Mouse (Mus musculus) brain, embryonic 14.5 days (tissue): Measurements from ENCODE around the gene Gm30083. TPM values are rescaled to one million over a fixed set of nuclear protein-coding genes. Genes with fewer than 3 reads are reported as not detected.
A peak's percentile ranks its signal among the peaks of the same experiment; 100 is the strongest.

Experiments
- DNase-seq: peaks from one replicate; pipeline ENCODE4 v3.0.0-alpha.2; 2011; ENCODE audit warnings: low read depth
- CTCF ChIP-seq: fragments of 200-500 bp; IDR thresholded peaks from 2 replicates; pipeline ENCODE4 v1.5.1; 2012; ENCODE audit warnings: inconsistent platforms, mild to moderate bottlenecking, moderate library complexity, borderline replicate concordance; ENCODE audit not compliant: insufficient read depth, insufficient read length; ENCODE audit errors: extremely low read depth
- POLR2A ChIP-seq: fragments of 200-500 bp; IDR thresholded peaks from 2 replicates; pipeline ENCODE4 v1.6.1; 2012; ENCODE audit warnings: mild to moderate bottlenecking, inconsistent platforms, borderline replicate concordance; ENCODE audit not compliant: poor library complexity, insufficient read depth, insufficient read length, severe bottlenecking; ENCODE audit errors: extremely low read depth
- polyA plus RNA-seq: library from polyadenylated mRNA; depleted of rRNA; stranded (reverse); fragments of >200 nt; gene quantifications from 2 replicates; pipeline ENCODE4 v1.2.3, GENCODE M21; 2012

Gene Gm30083
- polyA plus RNA-seq, 1 experiment = not detected

GRCm38 (mm10) chr14:33993521-33994289 lies 21.3 kb downstream of the Gm30083 start:
- TF ChIP-seq POLR2A = no peak
- no peak for DNase-seq

DNA sequence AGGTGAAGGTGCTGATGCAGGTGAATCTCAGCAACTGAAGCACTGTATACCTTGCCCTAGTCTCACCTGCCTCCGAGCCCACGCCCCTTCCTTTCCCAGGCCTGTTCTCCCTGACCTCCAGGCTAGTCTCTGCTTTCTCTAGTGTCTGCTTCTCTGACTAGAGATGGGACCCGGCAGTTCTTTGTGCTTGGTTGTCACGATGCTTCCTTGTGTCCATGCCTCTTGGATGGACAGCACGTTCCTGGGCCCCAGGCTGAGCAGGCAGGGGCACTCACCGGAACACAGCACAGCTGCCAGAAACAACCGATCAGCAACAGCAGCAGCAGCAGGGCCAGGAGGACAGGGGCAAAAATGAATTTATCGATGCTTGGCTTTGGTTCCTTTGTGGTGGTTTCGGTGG lies 21.9 kb downstream of the Gm30083 start:
- DNase-seq = no peak
- no peak for TF ChIP-seq POLR2A
- TF ChIP-seq CTCF = no peak

- no peak for DNase-seq
- TF ChIP-seq POLR2A (no peak), CTCF (no peak)
Measured at GRCm38 (mm10) chr14:33991971-33992370, 23.0 kb downstream of the Gm30083 start.

GRCm38 (mm10) chr14:33989201-33989600 lies 25.8 kb downstream of the Gm30083 start:
- DNase-seq = no peak
- TF ChIP-seq POLR2A = no peak
- TF ChIP-seq CTCF = no peak

DNA sequence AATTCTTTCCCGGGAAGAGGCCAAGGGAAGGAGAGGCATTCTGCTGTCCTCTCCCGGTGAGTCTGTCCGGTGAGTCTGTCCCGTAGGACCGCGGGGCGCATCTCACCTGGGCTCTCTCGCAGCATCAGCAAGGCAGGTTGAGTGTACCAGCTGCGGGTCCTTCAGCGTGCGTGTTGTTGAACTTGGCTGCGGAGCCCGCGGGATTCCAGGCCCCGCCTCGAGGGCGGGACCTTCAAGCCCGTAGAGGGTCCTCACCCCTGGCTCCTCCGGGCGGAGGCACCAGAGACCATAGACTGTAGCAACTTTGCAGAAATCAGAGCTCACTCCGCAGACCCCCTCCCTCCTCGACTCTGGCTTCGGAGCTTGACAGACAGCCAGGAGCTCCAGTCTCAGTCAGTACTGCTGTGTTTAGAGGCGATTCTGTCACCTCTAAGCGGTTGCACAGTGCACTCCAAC lies 36.4 kb downstream of the Gm30083 start, which contains the start of gene Zfp488:
TSS of gene Zfp488 (minus strand) at position 161 of the 456 bp plus-strand sequence.
- TF ChIP-seq CTCF (no peak), POLR2A (no peak)
- DNase-seq = peak; percentile 55

DNA sequence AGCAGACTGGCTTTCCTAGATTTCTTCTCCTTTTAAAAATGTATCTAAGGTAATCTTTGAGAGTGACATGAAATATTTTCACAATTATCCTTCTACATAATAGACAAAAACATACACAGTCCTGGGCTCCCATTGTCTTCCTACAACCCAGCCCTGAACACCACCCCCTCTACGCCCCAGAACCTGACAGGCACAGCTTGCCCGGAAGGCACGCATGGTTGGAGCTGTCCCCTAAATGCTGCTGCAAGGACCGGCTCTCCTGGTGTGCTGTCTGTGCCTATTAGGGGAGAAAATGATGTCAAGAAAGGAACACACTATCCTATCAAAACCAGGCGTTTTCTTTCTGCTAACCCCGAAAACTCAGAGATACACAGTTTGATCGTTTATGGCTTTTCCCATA lies 37.2 kb downstream of the Gm30083 start:
- peak; percentile 32 for DNase-seq
- no peak for TF ChIP-seq POLR2A

DNA sequence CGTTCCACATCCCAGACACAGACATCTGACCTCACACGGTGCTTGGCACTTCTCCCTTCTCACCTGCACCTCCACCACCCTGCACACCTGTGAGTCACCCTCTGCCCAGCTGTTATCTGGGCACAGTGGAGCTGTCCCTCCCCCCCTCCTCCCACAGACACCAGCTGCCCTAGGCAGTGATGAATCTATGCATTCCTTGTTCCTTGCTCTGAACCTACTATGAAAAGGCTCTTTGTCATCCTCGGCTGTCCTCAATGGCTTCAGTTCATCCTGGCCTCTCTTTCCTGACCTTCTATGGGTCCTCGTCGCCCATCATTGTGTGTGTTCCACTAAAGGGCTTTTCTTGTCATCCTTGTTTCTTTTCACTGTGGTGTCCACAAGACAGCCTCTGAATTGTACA lies 40.2 kb downstream of the Gm30083 start:
- DNase-seq = no peak
- TF ChIP-seq POLR2A (no peak), CTCF (no peak)

- DNase-seq = peak; percentile 47
- TF ChIP-seq POLR2A (no peak), CTCF (peak; percentile 51)
Measured at GRCm38 (mm10) chr14:33972679-33973078, 42.3 kb downstream of the Gm30083 start.

DNA sequence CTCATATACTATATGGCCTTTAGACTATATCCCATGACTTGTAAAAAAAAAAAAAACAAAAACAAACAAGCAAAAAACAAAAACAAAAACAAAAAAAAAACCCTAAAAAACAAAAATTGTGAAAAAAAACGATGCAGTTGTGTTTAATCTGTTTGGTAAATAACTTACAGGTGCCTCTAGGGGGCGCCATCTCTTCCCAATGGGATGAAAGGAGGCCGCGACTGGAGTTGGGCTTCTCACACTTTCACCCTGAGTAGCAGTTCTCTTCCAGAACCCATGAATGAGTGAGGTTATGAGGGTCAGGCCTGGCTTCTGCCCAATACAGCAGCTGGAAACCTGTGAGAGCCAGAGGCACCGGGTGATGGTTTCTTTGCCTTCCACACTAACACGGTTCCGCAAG lies 49.3 kb downstream of the Gm30083 start:
- DNase-seq = no peak
- TF ChIP-seq CTCF (no peak), POLR2A (no peak)

DNA sequence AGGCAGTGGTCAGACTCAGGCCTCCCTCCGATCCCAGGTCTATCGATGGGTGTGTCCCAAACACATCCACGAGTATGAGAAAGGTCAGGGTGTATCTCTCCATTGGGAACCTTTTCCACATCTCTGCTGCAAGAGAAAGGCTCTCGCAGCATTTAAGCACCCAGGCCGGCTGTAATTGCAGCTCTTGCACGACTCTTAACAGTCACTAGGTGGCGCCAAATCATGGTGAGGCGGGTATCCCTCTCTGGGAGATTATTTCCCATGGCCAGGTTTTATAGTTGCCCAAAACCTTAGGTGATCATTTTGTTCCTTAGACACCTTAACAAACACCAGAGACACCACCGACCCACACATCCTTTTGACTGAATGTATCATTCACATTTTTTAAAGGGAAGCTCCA lies 55.6 kb downstream of the Gm30083 start:
- DNase-seq = peak; percentile 63
- TF ChIP-seq POLR2A (no peak), CTCF (peak; percentile 79)

DNA sequence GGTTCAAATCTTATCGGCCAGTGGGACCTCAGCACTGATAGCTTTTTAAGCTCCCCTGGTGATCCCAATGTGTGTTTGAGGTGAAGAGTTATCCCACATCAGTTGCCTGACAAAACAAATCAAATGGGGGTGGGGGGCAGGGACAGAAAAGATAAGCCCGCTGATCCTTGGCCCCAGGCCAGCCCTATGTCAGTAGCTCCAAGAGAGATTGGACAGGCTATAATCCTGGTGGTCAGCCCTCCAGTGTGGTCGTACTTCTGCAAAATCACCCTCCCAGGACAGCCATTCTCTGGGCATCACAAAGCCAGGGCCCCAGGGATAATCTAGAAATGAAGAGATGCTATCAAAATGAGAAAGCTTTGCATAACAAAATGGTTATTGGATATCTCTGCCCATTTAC lies 56.1 kb downstream of the Gm30083 start:
- no peak for TF ChIP-seq POLR2A
- no peak for TF ChIP-seq CTCF
- no peak for DNase-seq

DNA sequence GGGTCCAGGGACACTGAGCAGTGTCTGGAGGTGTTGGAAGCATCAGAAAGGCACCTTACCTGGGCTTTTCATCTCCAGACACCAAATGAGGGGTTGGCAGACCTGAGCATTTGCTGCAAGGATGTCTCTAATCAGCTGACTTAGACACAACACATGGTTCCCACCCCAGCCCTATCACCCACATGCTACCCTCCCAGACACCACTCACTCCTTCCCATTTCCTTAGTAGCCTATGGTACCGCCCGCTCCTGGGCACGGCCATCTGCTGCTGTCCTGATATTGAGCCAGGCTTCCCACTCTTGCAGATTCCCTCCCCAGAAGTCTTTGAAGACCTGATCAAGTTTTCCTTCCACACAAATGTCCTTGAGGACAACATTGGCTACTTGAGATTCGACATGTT lies 56.8 kb downstream of the Gm30083 start:
- DNase-seq = no peak
- TF ChIP-seq POLR2A (no peak), CTCF (no peak)
